8 mouse cellular contexts compared by ENCODE assay signal in the genomic region with DNA sequence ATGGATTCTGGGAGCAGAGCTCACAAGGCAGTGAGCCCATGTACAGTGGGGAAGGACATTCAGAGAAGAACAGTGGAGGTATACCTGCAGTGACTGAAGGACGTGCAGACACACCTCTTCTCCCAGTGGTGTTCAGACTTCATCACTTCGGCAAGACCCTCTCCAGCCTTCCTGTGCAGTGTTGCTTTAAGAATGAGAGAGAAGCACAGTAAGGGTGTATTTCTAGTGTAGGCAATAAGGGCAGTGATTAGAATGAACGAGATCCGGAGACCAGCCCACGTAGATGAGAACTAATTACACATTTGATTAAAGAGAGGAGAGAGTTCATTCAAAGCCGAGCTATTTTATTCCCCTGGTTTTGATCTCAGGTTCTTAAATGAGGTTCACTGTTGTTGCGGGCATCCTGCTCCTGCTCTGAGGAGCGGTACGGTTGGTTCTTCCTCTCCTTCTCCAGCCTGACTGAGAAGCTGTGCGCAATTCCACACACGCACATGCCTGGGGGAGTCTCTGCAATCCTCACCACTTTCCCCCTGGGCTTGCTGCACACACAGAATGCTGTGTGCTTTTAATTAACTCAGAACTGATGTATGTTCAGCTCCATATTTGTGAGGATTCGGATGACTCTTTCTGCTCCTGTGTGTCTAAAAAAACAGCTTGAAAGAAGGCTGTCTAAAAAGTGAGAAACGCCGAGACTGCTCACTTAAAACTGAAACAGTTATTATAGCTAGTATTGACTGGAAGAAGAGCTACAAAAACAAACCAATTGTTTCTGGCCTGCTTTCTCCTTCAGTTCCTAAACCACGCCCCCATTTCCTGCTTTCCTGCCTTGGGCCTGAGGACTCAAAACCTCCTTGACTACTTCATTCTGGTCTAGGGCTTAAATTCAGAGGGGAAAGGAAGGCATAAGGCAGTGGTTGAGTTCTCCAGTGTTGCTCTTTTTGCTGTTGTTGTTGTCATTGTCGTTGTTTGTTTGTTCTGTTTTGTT.
DNase-seq lines count a peak whose midpoint lies in the region; ATAC-seq lines count a peak whose summit lies in the region.

No protein-coding gene starts in this region.

- no peak overlapping the region for H3K27ac ChIP-seq in forebrain, embryonic 14.5 days (ENCODE audit: low read depth, low read length)
- H3K27ac ChIP-seq in forebrain, embryonic 12.5 days = no peak overlapping the region
- peak overlapping the region; percentile 8 for H3K27ac ChIP-seq in heart, embryonic 16.5 days (ENCODE audit: low read length)
- H3K27ac ChIP-seq in limb, embryonic 11.5 days (replicated peaks; ENCODE audit: low read depth, low read length) = no peak overlapping the region

- no peaks in the 10 kb centered on the region for H3K36me3 ChIP-seq in forebrain, embryonic 14.5 days (ENCODE audit: control insufficient read depth, insufficient read depth, low read length)
- H3K36me3 ChIP-seq in forebrain, embryonic 12.5 days (replicated peaks) = no peaks in the 10 kb centered on the region
- H3K36me3 ChIP-seq in heart, embryonic 16.5 days (ENCODE audit: control insufficient read depth, insufficient read depth) = no peaks in the 10 kb centered on the region
- no peaks in the 10 kb centered on the region for H3K36me3 ChIP-seq in limb, embryonic 11.5 days (ENCODE audit: control insufficient read depth, insufficient read depth, low read length)

- DNase-seq in forebrain, embryonic 14.5 days (ENCODE audit: low spot score) = no peak
- DNase-seq in limb, embryonic 11.5 days (ENCODE audit: low spot score) = peak; percentile 26
- peak; percentile 34 for DNase-seq in thymus, postnatal 25 days
- no peak for DNase-seq in ovary, postnatal 14 days (ENCODE audit: low spot score)
- no peak for DNase-seq in layer of hippocampus, postnatal 36 days

- H3K27me3 ChIP-seq in forebrain, embryonic 14.5 days (replicated peaks; ENCODE audit: control insufficient read depth, insufficient read depth, low read length) = no peaks in the 10 kb centered on the region
- no peaks in the 10 kb centered on the region for H3K27me3 ChIP-seq in forebrain, embryonic 12.5 days
- no peaks in the 10 kb centered on the region for H3K27me3 ChIP-seq in heart, embryonic 16.5 days (ENCODE audit: control insufficient read depth, insufficient read depth, low read length)
- H3K27me3 ChIP-seq in limb, embryonic 11.5 days (ENCODE audit: control insufficient read depth, insufficient read depth, low read length) = no peaks in the 10 kb centered on the region

- no peak overlapping the region for H3K4me2 ChIP-seq in forebrain, embryonic 14.5 days (ENCODE audit: low read length)
- no peak overlapping the region; the same call in 1 of the 2 replicates for H3K4me2 ChIP-seq in forebrain, embryonic 12.5 days
- peak overlapping the region; percentile 12 for H3K4me2 ChIP-seq in heart, embryonic 16.5 days (ENCODE audit: low read depth, low read length)
- no peak overlapping the region for H3K4me2 ChIP-seq in limb, embryonic 11.5 days (ENCODE audit: low read depth, severe bottlenecking)

- H3K9ac ChIP-seq in forebrain, embryonic 14.5 days (ENCODE audit: low read length) = no peak overlapping the region
- H3K9ac ChIP-seq in forebrain, embryonic 12.5 days = no peak overlapping the region
- no peak overlapping the region for H3K9ac ChIP-seq in heart, embryonic 16.5 days (ENCODE audit: low read length)
- H3K9ac ChIP-seq in limb, embryonic 11.5 days (ENCODE audit: low read length) = no peak overlapping the region

- H3K4me1 ChIP-seq in forebrain, embryonic 14.5 days (ENCODE audit: control insufficient read depth, insufficient read depth, low read length) = no peaks in the 10 kb centered on the region
- no peaks in the 10 kb centered on the region for H3K4me1 ChIP-seq in forebrain, embryonic 12.5 days
- 0 out of 2 replicates have a peak, but pooled peaks cover 3% of the 10 kb centered on the region for H3K4me1 ChIP-seq in heart, embryonic 16.5 days (ENCODE audit: control insufficient read depth, insufficient read depth, low read length)
- no peaks in the 10 kb centered on the region for H3K4me1 ChIP-seq in limb, embryonic 11.5 days (ENCODE audit: control insufficient read depth, insufficient read depth, low read length)

- no peak overlapping the region for H3K4me3 ChIP-seq in forebrain, embryonic 14.5 days (ENCODE audit: low read depth, low read length)
- no peak overlapping the region for H3K4me3 ChIP-seq in forebrain, embryonic 12.5 days (replicated peaks)
- H3K4me3 ChIP-seq in heart, embryonic 16.5 days (ENCODE audit: low read length) = no peak overlapping the region
- no peak overlapping the region for H3K4me3 ChIP-seq in limb, embryonic 11.5 days (ENCODE audit: low read depth, low read length)

- 0 out of 2 replicates have a peak, but pooled peaks have one; percentile 37 for ATAC-seq in forebrain, embryonic 14.5 days
- ATAC-seq in forebrain, embryonic 12.5 days (ENCODE audit: low FRiP score) = no peak
- peak; percentile 60 for ATAC-seq in CD4-positive, CD25-positive, alpha-beta regulatory T cell, adult 4 months
- ATAC-seq in heart, embryonic 16.5 days (replicated peaks; ENCODE audit: extremely low read depth, insufficient read depth, low FRiP score) = no peak; the same call in 1 of the 2 replicates
- no peak for ATAC-seq in limb, embryonic 11.5 days (ENCODE audit: insufficient number of reproducible peaks, low FRiP score, low TSS enrichment, low read depth)

- H3K9me3 ChIP-seq in forebrain, embryonic 14.5 days (replicated peaks; ENCODE audit: control insufficient read depth, low read length) = no peaks in the 10 kb centered on the region
- no peaks in the 10 kb centered on the region for H3K9me3 ChIP-seq in forebrain, embryonic 12.5 days
- no peaks in the 10 kb centered on the region for H3K9me3 ChIP-seq in heart, embryonic 16.5 days (replicated peaks; ENCODE audit: control insufficient read depth, low read length)
- H3K9me3 ChIP-seq in limb, embryonic 11.5 days (ENCODE audit: control insufficient read depth, low read length) = no peaks in the 10 kb centered on the region

- WGBS in forebrain, embryonic 14.5 days = 50% methylated on average over 16 of the region's 16 CpGs
- 62% methylated on average over 16 of the region's 16 CpGs for WGBS in forebrain, embryonic 12.5 days
- 58% methylated on average over 16 of the region's 16 CpGs for WGBS in heart, embryonic 16.5 days
- WGBS in limb, embryonic 11.5 days = 49% methylated on average over 16 of the region's 16 CpGs

Comparison
In these comparisons a context has a peak if more than half of its experiments do, and no peak if none do; other contexts are left out.
1. ATAC-seq: peak in forebrain, embryonic 14.5 days (single experiment) and CD4-positive, CD25-positive, alpha-beta regulatory T cell, adult 4 months (single experiment); none in forebrain, embryonic 12.5 days (single experiment), heart, embryonic 16.5 days (single experiment) and limb, embryonic 11.5 days (single experiment).
2. DNase-seq: peak in limb, embryonic 11.5 days (single experiment) and thymus, postnatal 25 days (single experiment); none in forebrain, embryonic 14.5 days (single experiment), ovary, postnatal 14 days (single experiment) and layer of hippocampus, postnatal 36 days (0 of 2).